In the genomic region with DNA sequence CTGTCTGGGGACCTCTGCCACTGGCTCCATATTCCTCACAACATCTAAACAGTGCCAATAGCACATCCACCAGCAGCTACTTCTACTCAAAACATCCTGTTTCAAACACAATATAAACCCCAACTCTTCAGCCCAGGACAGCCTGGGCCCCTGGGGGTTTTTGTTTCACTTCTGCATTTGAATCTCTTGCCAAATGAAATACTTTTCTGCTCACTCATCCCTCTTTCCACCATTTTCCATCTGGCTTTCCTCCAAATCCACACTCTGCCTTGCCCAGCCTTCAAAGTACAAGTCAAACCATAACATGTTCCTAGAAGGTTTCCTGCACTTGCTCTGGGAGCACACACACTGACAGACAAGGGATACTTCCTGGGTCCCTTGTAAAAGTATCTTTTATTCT, we compare ENCODE assay signal across 11 mouse cellular contexts. TPM values are rescaled to one million over a fixed set of nuclear protein-coding genes. Genes with fewer than 3 reads are reported as not detected.
DNase-seq lines count a peak whose midpoint lies in the region; ATAC-seq and TF ChIP-seq lines count a peak whose summit lies in the region.
"Had no signal": no experiment of that assay in that cellular context is flagged by ENCODE, and none has a peak within 500 bp of the region (broad histone marks: within the 10 kb centered on the region; RNA-seq: fewer than 3 reads in every experiment).

No protein-coding gene starts in this region.

- DNase-seq in NIH3T3 (ENCODE audit: low read depth), result peak; percentile 96
- DNase-seq in spleen, adult 18-20 months, result peak; percentile 30 to 35
- no peak for DNase-seq in adrenal gland, adult 18-20 months (ENCODE audit: low spot score in 2 of 2)
- no peak for DNase-seq in neural tube, embryonic 10.5 days (ENCODE audit: extremely low spot score, low spot score)
- no peak for DNase-seq in ovary, postnatal 10 days (ENCODE audit: low spot score)
- DNase-seq: cerebellum, adult 8-10 months; gastrocnemius, postnatal 10 days had no signal

- no peaks in the 10 kb centered on the region for H3K4me1 ChIP-seq in intestine, embryonic 15.5 days (replicated peaks)
- 0 out of 2 replicates have a peak, but pooled peaks cover 3% of the 10 kb centered on the region for H3K4me1 ChIP-seq in intestine, postnatal 0 days (replicated peaks; ENCODE audit: control insufficient read depth, insufficient read depth, low read length)
- H3K4me1 ChIP-seq: limb, embryonic 12.5 days had no signal

- ATAC-seq in intestine, embryonic 15.5 days, result 0 out of 2 replicates have a peak, but pooled peaks have one; percentile 17
- no peak for ATAC-seq in intestine, postnatal 0 days
- peak; percentile 74 to 89 for ATAC-seq in hematopoietic stem cell, adult 5-6 weeks (replicated peaks in 1 of 2; ENCODE audit: insufficient read depth in 1 of 2, low FRiP score in 2 of 2, low TSS enrichment in 1 of 2, low read depth in 1 of 2, poor library complexity in 2 of 2, severe bottlenecking in 2 of 2)

- H3K9ac ChIP-seq in intestine, embryonic 15.5 days, result no peak overlapping the region
- H3K9ac ChIP-seq in intestine, postnatal 0 days (ENCODE audit: low read depth, low read length), result no peak overlapping the region
- H3K9ac ChIP-seq: limb, embryonic 12.5 days had no signal

- no peak overlapping the region for H3K4me3 ChIP-seq in intestine, embryonic 15.5 days (replicated peaks)
- H3K4me3 ChIP-seq in intestine, postnatal 0 days (ENCODE audit: low read depth, low read length), result no peak overlapping the region
- H3K4me3 ChIP-seq: limb, embryonic 12.5 days had no signal

- H3K4me2 ChIP-seq in intestine, embryonic 15.5 days (replicated peaks), result no peak overlapping the region
- H3K4me2 ChIP-seq in intestine, postnatal 0 days (replicated peaks; ENCODE audit: low read depth), result no peak overlapping the region
- H3K4me2 ChIP-seq: limb, embryonic 12.5 days had no signal

- TF ChIP-seq CTCF in intestine, postnatal 0 days (IDR thresholded peaks at IDR 0.05; ENCODE audit: low read depth), result no peak

- H3K27me3 ChIP-seq in intestine, embryonic 15.5 days (replicated peaks), result no peaks in the 10 kb centered on the region
- no peaks in the 10 kb centered on the region for H3K27me3 ChIP-seq in intestine, postnatal 0 days (replicated peaks; ENCODE audit: control insufficient read depth, insufficient read depth, low read length)
- H3K27me3 ChIP-seq: limb, embryonic 12.5 days had no signal

- no peaks in the 10 kb centered on the region for H3K9me3 ChIP-seq in intestine, embryonic 15.5 days
- H3K9me3 ChIP-seq in intestine, postnatal 0 days (ENCODE audit: control insufficient read depth), result no peaks in the 10 kb centered on the region
- H3K9me3 ChIP-seq: limb, embryonic 12.5 days had no signal

- H3K27ac ChIP-seq in intestine, embryonic 15.5 days, result no peak overlapping the region
- H3K27ac ChIP-seq in intestine, postnatal 0 days (ENCODE audit: low read depth, low read length), result no peak overlapping the region
- H3K27ac ChIP-seq: limb, embryonic 12.5 days had no signal

- no peaks in the 10 kb centered on the region for H3K36me3 ChIP-seq in intestine, embryonic 15.5 days
- 0 out of 2 replicates have a peak, but pooled peaks cover 4% of the 10 kb centered on the region for H3K36me3 ChIP-seq in intestine, postnatal 0 days (ENCODE audit: control insufficient read depth, insufficient read depth)
- H3K36me3 ChIP-seq: limb, embryonic 12.5 days had no signal

RNA-seq across cellular contexts. Expression of a gene that starts 21.2 kb away (rescaled TPM):
- 199 and 235 TPM in 2 replicates for polyA plus RNA-seq in intestine, embryonic 15.5 days (2015; fragmentation: Nextera tagmentation; extraction: Ambion mirVana)
- 98.0 and 104 TPM in 2 replicates for polyA plus RNA-seq in intestine, postnatal 0 days (2015; fragmentation: Nextera tagmentation; extraction: Ambion mirVana)
- total RNA-seq in hematopoietic stem cell, adult 5-6 weeks (2017), result 170 and 204 TPM in 2 replicates
- total RNA-seq in adrenal gland, adult 18-20 months (2021), result 100 to 1,000 TPM; 125 to 182 TPM

RNA-seq across cellular contexts. Expression of a gene that starts 38.9 kb away (rescaled TPM):
- 295 and 314 TPM in 2 replicates for polyA plus RNA-seq in intestine, embryonic 15.5 days (2015; fragmentation: Nextera tagmentation; extraction: Ambion mirVana)
- polyA plus RNA-seq in intestine, postnatal 0 days (2015; fragmentation: Nextera tagmentation; extraction: Ambion mirVana), result 226 and 233 TPM in 2 replicates
- total RNA-seq in hematopoietic stem cell, adult 5-6 weeks (2017), result 70.0 and 135 TPM in 2 replicates
- 100 to 1,000 TPM; 101 TPM for total RNA-seq in adrenal gland, adult 18-20 months (2021)

Comparison
In these comparisons a context has a peak if more than half of its experiments do, and no peak if none do; other contexts are left out.
1. DNase-seq: peak in NIH3T3 (single experiment) and spleen, adult 18-20 months (2 of 2); none in adrenal gland, adult 18-20 months (0 of 2), neural tube, embryonic 10.5 days (single experiment) and ovary, postnatal 10 days (single experiment).